Mouse (Mus musculus): ENCODE measurements around the gene Pdzrn4. TPM values are rescaled to one million over a fixed set of nuclear protein-coding genes. Genes with fewer than 3 reads are reported as not detected.

The Pdzrn4 gene
- polyA plus RNA-seq (2012; rRNA removed; ENCODE audit: low replicate concordance): 0.04 and 0.85 TPM in 2 replicates

DNA sequence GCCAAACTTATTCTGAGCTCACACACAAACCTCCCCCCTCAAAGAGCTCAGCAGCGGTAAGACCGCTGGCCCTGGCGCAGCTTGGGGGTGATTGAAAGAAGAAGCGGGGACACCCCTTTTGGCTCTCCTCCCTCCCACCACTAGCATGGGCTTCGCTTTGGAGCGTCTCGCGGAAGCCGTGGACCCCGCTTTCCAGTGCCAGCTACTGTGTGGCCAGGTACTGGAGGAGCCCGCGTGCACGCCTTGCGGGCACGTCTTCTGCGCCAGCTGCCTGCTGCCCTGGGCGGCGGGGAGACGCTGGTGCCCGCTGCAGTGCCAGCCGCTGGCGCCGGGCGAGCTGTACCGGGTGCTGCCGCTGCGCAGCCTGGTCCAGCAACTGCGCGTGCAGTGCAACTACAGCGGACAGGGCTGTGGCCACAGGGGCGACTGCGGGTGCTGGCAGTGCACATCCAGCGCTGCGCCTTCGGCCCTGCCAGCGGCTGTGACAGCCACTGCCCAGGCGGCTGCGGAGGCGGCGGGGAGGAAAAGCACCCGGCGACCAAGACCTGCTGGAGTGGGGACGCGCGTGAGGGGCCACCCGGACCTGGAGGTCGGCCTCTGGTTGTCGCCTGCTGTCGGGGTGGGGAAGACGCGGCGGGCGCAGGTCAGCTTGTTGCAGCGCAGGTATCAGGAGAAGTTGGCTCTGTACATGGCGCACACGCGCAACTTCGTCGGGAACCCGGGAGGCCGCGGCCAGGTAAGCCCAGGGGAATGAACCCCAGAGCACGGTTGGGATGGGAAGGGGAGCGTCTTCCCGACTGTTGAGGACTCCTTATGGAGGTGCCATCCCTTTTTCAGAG is at the start of gene Pdzrn4:
Pdzrn4 (plus strand) TSS at position 112 of the 839 bp plus-strand sequence.

Measured in subcutaneous adipose tissue, adult 2 months (tissue).